Mouse (Mus musculus) heart, postnatal 36 days (tissue): ENCODE data around the gene Fgb. TPM values are rescaled to one million over a fixed set of nuclear protein-coding genes. Genes with fewer than 3 reads are reported as not detected.
A peak's percentile ranks its signal among the peaks of the same experiment; 100 is the strongest.

Source experiments
- DNase-seq, 2 experiments: peaks; one replicate each; pipeline ENCODE4 v3.0.0; 2021 to 2022
- intact Hi-C: fragments of 180-260 bp; cut with DNase I; formaldehyde crosslinking; loops from one replicate; pipeline ENCODE4 v1.15.1; 2025
- total RNA-seq, 2 experiments: library from RNA; stranded (reverse); gene quantifications; 2 replicates each; pipeline ENCODE4 v1.2.3; 2021

The Fgb gene
- total RNA-seq, 2 experiments from 2014 or later, result not detected

DNA sequence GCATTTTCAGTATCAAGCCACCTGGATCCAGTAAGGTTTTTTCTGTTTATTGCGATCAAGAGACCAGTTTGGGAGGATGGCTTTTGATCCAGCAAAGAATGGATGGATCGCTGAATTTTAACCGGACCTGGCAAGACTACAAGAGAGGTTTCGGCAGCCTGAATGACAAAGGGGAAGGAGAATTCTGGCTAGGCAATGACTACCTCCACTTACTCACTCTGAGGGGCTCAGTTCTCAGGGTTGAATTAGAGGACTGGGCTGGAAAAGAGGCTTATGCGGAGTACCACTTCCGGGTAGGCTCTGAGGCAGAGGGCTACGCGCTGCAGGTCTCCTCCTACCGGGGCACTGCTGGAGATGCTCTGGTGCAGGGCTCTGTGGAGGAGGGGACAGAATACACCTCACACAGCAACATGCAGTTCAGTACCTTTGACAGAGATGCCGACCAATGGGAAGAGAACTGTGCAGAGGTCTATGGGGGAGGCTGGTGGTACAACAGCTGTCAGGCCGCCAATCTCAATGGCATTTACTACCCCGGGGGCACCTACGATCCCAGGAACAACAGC lies 16.8 kb downstream of the Fgb start:
- intact Hi-C loops, result no loop called here
- DNase-seq, result no peak

DNA sequence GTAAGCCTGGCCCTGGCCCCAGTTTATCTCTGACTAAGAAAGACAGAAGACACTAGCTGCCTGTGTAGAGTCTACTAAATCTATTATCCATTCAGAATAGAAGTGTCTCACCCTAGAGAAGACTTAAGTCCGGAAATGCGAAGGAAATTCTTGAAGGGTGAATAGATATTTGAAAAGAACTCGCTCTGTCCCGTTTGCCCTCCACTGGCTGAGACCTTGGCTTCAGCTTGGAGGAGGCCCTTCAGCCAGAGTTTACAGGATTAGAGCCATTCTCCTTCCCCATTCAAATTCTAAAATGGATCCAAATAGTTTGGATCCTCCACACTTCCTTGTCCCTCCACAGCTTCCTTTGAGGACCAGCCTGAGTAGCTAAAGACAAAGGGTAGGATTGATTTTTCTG lies 19.3 kb downstream of the Fgb start:
- intact Hi-C loops, result no loop called here
- no peak for DNase-seq

DNA sequence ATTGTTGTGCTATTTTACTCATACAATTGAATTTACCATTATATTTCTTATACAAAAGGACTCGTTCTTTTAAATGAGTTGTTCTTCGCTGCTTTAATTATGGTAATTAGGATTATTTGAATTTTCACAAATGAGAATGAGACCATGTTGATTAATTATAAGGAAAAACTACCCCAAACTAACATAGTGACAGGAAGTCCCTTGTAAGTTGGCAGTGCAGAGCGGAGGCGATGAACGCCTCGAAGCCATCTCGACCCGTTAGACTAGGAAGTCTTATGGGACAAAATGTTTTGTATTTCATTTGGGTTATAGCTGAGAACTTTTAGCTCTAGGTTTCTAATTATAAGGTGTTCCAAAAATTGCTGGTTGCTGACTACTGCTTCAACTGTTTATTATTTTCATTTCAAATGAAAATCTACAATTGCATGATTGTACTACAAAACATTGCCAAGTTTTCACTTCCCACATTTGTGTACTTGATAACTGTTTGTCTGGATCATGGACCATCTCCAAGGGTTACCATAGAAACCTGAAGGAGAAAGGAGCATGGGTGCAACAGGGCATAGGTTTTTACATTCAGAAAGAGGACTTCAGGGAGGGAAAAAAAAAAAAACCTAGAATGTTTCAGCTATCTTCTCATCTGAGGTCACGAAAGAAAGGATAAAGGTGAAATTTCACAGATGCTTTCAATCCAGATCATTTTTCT lies 22.0 kb downstream of the Fgb start:
- intact Hi-C loops, result no loop called here

DNA sequence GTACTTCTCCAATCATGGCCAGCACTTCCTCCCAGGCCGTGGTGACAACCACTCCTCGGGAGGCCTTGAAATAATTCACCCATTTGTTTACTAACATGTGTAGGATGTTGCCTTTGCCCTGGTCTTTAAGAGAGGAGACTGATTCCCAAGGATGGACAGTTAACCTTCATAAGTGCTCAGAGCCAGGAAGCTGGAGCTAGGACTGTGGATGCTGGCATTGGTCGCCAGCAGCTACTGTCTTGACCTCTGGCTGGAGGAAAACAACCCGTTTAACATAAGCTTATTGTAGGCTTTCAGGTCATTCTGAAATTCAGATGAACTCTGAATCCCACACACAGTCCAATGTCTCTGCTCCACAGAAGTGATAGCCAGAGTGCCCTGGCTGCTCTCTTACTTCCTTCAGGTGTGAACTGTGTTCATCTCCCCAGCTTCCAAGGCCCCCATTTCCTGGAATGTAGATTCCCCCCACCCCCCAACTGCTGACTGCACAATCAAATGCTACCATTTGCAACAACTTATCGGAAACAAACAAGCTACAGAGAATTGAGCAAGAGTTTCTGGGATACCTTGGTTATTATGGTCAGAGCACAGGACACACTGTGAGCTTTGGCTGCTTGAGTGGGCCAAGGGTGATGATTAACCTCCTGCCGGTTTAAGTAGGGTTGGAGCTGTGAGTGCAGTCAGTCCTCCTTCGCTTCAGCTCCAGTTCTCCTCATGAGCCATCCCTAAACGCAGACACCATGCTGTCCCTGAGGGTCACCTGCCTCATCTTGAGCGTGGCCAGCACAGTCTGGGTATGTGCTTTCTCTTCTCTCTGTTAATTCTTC lies 24.0 kb downstream of the Fgb start, which contains the start of gene Fga:
Fga (plus strand) TSS at position 602 of the 827 bp plus-strand sequence.
- no peak for DNase-seq
- intact Hi-C loops, result no loop called here

More for the DNA sequence above, 22.0 kb downstream of the Fgb start:
- DNase-seq, result no peak

DNA sequence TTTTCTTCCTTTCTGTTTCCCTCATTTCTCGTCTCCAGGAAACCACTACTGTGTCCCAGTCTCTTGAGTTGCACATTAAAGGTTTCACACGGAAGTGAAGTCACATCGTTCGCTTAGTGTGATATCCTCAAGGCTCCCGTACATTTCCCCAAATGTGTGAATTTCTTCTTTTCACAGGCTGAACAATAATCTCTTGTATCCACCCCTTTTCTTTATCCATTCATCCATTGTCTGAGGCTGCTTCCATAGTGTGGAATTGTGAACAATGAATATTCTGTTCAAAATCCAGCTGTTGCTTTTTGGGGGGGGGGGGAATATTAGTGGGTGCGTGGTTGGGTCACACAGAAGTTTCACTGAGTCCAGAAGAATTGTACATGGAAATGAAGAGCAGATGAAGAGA lies 24.6 kb downstream of the Fgb start:
- intact Hi-C loops, result no loop called here
- no peak for DNase-seq

DNA sequence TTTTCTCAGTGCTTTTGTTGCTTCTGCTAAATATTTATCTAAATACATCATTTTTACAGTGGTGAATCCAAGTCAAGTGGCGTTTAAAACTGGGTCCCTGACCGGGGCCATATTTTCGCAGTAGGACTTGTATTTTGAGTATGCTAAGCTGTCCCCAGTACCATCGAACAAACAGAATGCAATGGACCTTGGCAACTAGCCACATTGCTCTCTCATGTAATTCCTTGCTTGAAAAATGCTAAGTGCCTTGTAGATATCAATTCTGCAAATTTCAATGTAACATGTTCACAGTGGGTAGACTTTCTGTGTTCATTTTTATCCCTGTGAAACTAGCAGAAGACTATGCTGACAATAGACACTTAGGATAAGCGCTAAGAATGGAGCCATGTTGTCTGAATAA lies 28.5 kb downstream of the Fgb start:
- DNase-seq, result no peak
- intact Hi-C loops, result no loop called here

DNA sequence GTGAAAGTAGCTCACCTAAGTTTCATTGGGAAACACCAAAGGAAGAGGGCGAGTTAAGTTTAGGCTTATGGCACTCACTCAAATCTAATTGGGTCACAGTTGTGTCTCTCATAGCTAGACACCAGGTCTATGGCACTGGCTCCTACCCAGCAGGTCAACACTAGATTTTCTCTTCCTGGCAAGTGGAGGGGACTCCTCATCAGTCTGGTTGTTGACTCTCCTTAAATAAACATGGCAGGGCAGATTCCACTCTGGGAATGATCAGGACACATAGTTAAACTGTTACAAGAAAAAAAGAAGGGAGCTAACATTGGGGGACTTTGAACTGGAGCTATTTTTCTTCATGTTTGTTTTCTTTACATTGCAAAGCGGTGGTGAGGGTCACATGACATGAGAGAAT lies 29.3 kb downstream of the Fgb start:
- DNase-seq, result no peak
- intact Hi-C loops, result no loop called here

DNA sequence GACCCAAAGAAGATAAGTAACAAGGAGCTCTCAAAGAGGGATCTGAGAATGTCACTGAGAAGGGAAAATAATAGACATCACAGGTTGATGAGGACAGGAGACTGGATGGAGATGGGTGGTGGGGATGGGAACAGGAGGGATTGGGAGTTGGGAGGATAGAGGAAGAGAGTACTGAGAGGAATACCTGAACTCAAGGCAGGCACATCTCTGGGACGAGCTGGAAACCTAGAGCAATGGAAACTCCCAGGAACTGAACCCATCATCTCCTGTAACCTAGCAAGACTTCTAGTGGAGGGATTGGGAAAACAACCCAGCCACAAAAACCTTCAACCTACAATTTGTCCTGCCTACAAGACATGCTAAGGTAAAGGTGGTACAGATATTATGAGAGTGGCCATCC lies 33.4 kb downstream of the Fgb start:
- no peak for DNase-seq
- intact Hi-C loops, result no loop called here

DNA sequence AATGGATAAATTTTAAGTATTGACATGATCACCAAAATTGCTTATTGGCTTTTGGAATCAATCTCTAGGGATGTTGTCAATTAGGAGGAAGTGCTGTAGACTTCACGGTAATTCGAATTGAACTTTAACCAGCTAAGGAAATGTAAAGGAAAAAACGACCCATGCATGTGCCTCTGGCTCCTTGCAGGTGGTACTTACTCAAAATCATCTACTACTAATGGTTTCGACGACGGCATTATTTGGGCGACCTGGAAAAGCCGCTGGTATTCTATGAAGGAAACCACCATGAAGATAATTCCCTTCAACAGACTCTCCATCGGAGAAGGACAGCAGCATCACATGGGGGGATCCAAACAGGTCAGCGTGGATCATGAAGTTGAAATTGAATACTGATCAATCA lies 35.7 kb downstream of the Fgb start:
- intact Hi-C loops, result no loop called here
- no peak for DNase-seq

DNA sequence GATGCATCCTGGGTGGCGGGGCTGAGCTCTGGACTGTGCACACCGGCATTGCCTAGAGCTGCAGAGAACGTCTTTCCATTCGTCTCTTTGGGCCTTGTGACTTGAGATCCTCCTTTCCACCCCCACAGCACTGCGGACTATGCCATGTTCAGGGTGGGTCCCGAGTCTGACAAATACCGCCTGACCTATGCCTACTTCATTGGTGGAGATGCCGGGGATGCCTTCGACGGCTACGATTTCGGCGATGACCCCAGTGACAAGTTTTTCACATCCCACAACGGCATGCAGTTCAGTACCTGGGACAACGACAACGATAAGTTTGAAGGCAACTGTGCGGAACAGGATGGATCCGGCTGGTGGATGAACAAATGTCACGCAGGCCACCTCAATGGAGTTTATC lies 37.0 kb downstream of the Fgb start:
- DNase-seq, result no peak
- intact Hi-C loops, result no loop called here

DNA sequence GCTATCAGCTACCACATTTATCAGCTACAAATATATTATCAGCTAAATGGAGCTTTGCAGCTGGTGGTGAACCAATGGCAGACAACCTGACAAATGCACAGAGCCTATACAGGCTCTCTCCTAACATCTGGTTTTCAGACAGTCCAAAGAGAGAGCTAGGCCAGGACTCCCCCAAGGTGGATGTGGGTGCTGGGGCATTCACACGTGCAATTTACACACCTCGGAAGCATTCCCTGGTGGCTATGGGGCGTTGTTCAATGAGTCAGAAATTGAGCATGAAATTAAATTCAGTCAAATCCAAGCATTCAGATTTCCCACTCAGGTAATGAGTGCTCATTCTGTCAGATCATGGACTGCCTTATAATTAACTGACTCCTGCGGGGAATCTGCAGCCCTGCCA lies 38.1 kb downstream of the Fgb start:
- DNase-seq, result no peak
- intact Hi-C loops, result no loop called here

DNA sequence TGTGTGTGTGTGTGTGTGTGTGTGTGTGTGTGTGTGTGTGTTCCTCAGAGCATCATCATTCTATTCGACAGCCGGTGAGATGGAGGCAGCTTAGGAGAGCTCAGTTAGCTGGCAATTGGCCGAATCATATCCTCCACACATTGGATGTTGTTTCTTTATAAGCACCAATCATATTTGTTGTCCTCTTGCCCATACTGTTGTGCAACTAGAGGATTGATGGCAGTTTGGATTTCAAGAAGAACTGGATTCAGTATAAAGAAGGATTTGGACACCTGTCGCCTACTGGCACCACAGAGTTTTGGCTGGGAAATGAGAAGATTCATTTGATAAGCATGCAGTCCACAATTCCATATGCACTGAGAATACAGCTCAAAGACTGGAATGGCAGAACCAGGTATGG lies 38.5 kb downstream of the Fgb start:
- intact Hi-C loops, result no loop called here
- no peak for DNase-seq

DNA sequence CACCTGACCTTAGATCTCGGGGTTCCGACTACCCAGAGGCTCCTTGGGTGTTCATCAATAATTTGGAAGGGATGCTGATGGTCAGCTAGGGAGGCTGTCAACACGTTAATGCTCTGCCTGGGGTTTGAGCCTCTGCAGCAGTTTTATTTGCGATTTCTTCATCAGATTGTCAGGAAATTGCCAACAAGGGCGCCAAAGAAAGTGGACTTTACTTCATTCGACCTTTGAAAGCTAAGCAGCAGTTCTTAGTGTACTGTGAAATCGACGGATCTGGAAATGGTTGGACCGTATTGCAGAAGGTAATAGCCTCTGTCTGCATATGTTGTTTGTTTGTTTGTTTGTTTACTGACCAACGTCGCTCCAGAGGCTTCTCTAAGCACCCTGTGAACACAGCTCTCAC lies 39.4 kb downstream of the Fgb start:
- intact Hi-C loops, result no loop called here

DNA sequence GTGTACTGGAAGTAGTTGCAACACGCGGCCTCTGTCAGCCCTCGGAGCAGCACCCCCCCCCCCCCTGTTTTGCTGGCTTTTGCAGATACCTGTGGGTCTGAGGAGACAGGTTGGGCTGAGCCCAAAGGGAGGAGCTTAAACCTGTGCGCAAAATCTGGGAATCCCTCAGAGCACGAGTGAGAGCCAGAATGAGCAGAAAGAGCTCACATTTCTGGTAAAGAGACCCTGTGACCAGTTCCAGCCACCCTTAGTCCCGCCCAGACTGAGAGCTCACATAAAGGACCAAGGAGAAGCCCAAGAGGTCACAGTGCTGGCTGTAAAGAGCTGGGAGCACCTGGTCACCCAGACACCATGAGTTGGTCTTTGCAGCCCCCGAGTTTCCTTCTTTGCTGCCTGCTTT lies 42.1 kb downstream of the Fgb start, which contains the start of gene Fgg:
Fgg (plus strand) TSS at position 168 of the 400 bp plus-strand sequence.
- intact Hi-C loops, result no loop called here
- DNase-seq, result no peak

More for the DNA sequence above, 39.4 kb downstream of the Fgb start:
- no peak for DNase-seq

DNA sequence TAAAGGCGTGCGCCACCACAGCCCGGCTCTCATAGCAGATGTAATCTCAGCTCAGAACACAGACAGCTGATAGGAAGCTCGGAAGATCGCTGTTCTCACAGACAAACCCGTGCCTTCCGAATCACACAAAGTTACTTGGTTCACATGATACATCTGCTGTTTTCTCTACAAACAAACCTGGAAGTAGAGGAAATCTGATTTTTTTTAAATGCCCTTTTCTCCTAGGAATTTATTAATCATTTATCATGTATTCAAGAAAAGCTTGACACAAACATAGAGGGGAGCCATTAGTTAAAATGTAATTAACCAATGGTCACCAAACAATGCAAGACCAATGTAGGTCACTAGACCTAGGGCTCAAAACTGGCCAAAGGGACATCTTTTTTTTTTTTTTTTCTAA lies 44.9 kb downstream of the Fgb start:
- intact Hi-C loops, result no loop called here
- DNase-seq, result no peak

DNA sequence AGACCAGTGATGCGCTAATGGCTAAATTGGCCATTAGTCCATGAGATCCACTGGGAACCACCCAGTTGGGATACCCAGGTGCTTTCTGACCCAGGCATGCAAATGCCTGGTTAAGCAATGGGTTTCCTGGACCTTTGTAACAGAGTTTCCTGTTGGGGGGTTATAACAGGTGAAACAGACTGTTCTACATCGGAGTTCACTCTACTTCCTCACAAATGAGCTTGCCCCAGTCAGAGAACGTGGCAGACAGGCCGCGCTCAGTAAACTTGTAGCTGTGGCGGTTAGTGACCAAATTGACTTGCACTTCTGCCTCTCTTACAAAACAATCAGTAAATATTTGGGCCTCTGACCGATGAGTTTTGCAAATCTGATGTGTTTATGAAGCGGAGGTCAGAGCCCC lies 46.6 kb downstream of the Fgb start:
- intact Hi-C loops, result loop anchor here (2.0 kb wide), 1 partner anchor 78 kb away; no protein-coding TSS in a partner anchor

DNA sequence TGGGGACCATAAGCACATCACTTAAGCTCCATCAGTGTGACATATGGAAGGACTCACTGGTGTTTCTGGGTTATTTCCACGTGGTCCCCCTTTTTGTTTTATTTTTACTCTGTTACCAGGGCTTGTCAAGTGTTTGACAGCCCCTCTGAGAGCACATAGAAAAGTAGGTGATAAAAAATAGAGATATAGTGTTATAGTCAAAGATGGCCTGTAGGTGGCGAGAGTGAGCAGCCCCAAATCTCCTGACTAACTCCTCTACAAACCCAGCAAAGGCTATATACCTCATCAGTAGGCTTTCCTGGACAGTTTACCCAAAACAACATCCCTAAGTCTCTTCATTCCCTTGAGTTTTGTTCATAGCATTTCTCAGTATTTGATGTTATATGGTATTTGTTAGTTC lies 47.5 kb downstream of the Fgb start:
- intact Hi-C loops, result loop anchor here (2.0 kb wide), 1 partner anchor 79 kb away; no protein-coding TSS in a partner anchor
- DNase-seq, result peak; percentile 16 to 22

More for the DNA sequence above, 46.6 kb downstream of the Fgb start:
- no peak for DNase-seq

DNA sequence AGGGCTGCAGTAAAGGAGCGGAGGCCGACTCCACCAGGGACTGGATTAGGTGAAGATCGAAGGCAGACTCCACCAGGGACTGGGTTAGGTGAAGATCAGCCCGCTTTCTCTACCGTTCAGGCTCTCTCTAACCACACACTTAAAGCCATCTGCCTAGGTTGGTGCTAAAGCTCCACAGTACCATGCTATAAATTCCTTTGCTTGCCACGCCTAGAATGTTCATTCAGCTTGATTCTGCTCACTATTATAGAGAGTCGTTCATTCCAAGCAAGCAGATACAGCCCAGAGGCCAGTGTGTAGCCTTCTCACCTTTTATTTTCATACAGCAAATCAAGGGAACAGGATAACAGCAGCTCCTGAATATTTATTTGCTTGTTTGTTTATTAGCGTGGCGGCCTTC lies 49.7 kb downstream of the Fgb start:
- intact Hi-C loops, result loop anchor here (1.0 kb wide), 2 partner anchors 54 to 273 kb away; no protein-coding TSS in a partner anchor

DNA sequence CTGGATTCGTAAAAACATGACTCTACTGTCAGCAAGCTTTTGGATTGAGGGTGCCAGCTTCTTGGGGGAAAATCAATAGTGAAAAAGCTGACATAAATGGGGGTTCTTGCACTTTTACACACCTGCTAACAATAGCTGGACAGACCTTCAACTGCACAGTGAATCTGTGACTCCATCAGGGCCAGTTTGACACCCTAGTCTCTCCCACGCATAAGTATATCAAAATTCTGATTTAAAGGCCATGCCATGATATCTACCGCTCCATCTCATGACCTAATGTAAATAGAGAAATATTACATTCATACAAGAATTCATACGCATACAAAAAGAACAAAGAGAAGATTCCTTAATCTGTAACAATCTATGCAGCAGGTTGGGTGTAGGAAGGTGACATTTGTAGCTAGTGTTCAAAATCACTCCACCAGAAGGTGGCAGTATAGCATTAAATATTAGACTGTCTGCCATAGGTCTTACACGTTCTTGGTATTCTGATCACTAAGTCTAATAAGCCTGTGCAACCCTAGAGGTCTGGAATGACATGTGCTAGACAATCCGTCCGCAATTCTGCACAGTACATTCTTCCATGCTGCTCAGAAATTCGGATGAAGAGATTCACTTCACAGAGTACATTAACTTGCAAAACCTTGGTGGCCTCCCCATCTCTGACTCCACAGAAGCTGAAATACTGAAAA lies 50.7 kb downstream of the Fgb start:
- DNase-seq, result peak in 1 of 2 experiments; percentile 34
- intact Hi-C loops, result loop anchor here (1.0 kb wide), 2 partner anchors 55 to 274 kb away; no protein-coding TSS in a partner anchor

More for the DNA sequence above, 49.7 kb downstream of the Fgb start:
- DNase-seq, result no peak

DNA sequence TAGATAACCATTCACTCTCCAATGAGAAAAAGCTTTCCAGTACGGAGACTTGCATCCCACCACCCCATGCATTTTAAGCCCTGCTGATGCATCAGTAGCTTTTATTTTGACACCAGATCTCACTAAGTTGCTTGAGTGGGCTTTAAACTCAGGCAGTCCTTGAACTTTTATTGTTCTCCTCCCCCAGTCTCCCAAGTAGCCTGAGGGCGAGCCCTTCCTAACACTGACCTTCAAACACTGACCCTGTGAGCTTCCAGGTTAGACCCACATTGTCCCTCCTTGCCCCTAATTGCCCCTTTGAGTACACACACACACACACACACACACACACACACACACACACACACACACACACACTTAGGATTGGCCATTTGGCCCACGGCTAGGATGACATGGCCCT lies 53.0 kb downstream of the Fgb start:
- DNase-seq, result no peak
- intact Hi-C loops, result no loop called here

DNA sequence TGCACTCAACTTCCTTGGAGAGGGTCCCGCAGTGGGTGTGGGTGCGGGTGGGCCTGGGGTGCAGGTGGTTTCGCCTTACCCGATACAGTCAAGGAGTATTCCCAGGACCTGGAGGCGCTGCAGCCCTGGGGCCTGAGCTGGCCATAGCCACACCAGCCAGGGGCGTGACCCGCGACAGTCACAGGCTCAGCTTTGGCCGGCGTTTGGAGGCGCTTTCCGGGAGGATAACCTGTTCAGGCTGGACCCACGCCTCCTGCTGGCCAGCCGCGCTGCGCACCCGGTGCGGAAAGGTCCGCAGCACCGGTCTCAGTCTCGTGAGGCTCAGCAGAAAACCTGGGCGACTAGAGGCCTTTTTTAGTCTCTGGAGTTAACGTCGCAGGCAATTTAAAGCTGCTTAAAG lies 54.3 kb downstream of the Fgb start:
- peak; percentile 42 to 50 for DNase-seq
- intact Hi-C loops, result no loop called here
